Mouse (Mus musculus): ENCODE measurements around the gene Cct2. TPM values are rescaled to one million over a fixed set of nuclear protein-coding genes. Genes with fewer than 3 reads are reported as not detected.

The Cct2 gene
- polyA plus RNA-seq, 1 experiment from 2014 or later = 276 TPM

DNA sequence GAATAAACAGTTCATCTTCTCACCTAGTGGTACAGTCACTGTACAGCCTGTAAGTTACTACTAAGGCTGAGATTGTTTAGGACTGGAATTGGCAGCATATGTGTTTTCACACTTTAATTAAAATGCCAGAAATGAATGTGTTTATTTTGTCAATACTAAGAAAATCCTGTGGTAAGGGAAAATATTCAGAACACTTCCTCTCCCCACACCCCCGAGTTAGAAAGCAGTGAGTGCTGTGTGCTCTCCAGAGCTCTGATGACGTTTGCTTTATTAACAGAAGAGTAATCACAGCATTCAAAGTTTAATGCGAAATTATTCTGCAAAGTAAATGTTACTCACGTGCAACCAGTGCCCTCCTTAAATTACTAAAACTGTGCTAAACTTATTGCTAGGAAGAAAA lies 26.0 kb upstream of the Cct2 start:
- no peaks in the 10 kb centered on the region for H3K27me3 ChIP-seq
- no peak overlapping the region for H3K4me3 ChIP-seq
- H3K4me1 ChIP-seq (replicated peaks) = peaks cover 12% of the 10 kb centered on the region
- ATAC-seq (ENCODE audit: low FRiP score) = no peak
- no peak overlapping the region for H3K27ac ChIP-seq
- no peak overlapping the region for H3K9ac ChIP-seq
- no peak overlapping the region for H3K4me2 ChIP-seq
- H3K36me3 ChIP-seq = peaks cover 2% of the 10 kb centered on the region
- H3K9me3 ChIP-seq = no peaks in the 10 kb centered on the region
- 82% methylated on average over 4 of the region's 4 CpGs for WGBS

DNA sequence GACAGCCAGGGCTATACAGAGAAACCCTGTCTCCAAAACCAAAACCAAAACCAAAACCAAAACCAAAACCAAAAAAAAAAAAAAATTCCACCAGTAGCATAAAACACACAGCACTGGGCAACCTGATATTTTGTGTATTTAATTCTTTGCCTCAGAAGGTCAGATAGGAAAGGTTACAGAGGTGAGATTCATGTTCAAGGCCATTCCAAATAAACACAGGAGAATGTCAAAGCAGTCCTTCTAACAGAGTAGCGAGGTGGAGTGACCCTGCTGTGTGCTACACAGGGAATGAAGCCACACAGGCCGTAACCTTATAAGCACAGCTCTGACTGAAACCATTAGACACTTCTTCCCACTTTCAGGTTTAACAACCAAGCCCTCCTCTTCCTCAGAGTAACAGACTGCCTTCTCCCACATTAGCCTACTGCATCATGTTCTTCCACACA lies 18.3 kb upstream of the Cct2 start:
- Histone ChIP-seq H3K4me1 (replicated peaks) (no peaks in the 10 kb centered on the region), H3K27me3 (no peaks in the 10 kb centered on the region), H3K36me3 (peaks cover 47% of the 10 kb centered on the region), H3K9ac (no peak overlapping the region), H3K27ac (no peak overlapping the region), H3K4me2 (no peak overlapping the region), H3K9me3 (no peaks in the 10 kb centered on the region), H3K4me3 (no peak overlapping the region)
- WGBS = 84% methylated on average over 2 of the region's 2 CpGs
- ATAC-seq (ENCODE audit: low FRiP score) = no peak

DNA sequence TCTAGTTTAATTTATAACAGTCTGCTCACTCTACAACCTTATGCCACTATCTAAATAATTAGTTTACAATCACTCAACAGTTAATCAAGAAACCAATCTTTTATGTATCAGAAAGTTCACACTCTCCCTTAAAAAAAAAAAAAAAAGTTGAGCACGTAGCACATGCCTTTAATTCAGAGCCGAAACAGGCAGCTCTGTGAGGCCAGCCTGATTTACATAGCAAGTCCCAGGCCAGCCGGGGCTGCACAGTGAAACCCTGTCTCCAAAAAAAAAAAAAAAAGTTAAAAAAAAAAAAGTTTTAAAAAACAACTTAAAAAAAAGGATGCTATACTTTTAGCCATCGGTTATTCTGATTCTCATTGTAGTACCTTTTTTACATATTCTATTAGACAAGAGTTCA lies 17.7 kb upstream of the Cct2 start:
- Histone ChIP-seq H3K4me2 (no peak overlapping the region), H3K4me1 (replicated peaks) (no peaks in the 10 kb centered on the region), H3K9ac (no peak overlapping the region), H3K9me3 (no peaks in the 10 kb centered on the region), H3K27ac (no peak overlapping the region), H3K36me3 (peaks cover 53% of the 10 kb centered on the region), H3K27me3 (no peaks in the 10 kb centered on the region), H3K4me3 (no peak overlapping the region)
- WGBS = 83% methylated on average over 4 of the region's 4 CpGs
- no peak for ATAC-seq (ENCODE audit: low FRiP score)

DNA sequence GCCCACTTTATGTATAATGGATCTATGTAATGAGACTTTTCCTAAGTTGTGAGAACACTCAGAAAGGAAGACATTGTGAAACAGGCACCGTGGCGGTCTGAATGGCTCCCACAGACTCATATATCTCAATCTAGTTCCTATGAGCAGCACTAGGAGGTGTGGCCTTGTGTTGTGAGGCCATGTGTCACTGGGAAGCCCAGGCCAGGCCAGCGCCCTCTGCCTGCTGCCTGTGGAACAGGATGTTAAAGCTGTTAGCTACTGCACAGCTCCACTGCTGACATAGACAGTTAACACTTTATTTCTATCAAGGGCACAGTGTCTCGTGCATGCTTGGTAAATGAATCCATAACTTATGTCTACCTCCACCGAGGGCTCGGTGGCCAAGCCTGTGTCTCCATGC lies 14.7 kb upstream of the Cct2 start:
- H3K27ac ChIP-seq = no peak overlapping the region
- 73% methylated on average over 6 of the region's 6 CpGs for WGBS
- H3K27me3 ChIP-seq = no peaks in the 10 kb centered on the region
- no peaks in the 10 kb centered on the region for H3K9me3 ChIP-seq
- H3K4me2 ChIP-seq = no peak overlapping the region
- no peaks in the 10 kb centered on the region for H3K4me1 ChIP-seq (replicated peaks)
- peaks cover 63% of the 10 kb centered on the region for H3K36me3 ChIP-seq
- no peak overlapping the region for H3K9ac ChIP-seq
- no peak overlapping the region for H3K4me3 ChIP-seq
- 0 out of 2 replicates have a peak, but pooled peaks have one; percentile 21 for ATAC-seq (ENCODE audit: low FRiP score)

DNA sequence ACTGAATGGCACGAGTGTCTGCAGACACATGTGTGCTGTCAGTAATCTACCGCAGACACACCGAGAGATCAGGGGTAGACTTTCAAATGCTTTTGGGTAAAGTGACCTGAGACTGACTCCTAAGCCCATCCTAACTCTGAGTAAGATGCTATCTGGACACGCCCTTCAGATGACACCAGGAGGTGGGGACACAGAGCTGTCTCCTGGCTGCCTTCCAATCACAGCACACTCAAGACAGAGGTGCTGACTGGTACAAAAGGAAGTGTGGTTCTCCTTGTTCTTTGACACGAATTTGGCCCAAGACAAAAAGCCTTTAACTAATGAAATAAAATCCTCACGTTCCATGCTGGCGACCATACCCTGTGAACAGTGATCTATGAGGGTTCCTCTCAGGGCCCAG lies 9.6 kb upstream of the Cct2 start:
- Histone ChIP-seq H3K27me3 (no peaks in the 10 kb centered on the region), H3K9me3 (no peaks in the 10 kb centered on the region), H3K4me1 (replicated peaks) (no peaks in the 10 kb centered on the region), H3K27ac (no peak overlapping the region), H3K4me2 (no peak overlapping the region), H3K36me3 (peaks cover 61% of the 10 kb centered on the region), H3K4me3 (no peak overlapping the region), H3K9ac (no peak overlapping the region)
- no peak for ATAC-seq (ENCODE audit: low FRiP score)
- 83% methylated on average over 7 of the region's 7 CpGs for WGBS

DNA sequence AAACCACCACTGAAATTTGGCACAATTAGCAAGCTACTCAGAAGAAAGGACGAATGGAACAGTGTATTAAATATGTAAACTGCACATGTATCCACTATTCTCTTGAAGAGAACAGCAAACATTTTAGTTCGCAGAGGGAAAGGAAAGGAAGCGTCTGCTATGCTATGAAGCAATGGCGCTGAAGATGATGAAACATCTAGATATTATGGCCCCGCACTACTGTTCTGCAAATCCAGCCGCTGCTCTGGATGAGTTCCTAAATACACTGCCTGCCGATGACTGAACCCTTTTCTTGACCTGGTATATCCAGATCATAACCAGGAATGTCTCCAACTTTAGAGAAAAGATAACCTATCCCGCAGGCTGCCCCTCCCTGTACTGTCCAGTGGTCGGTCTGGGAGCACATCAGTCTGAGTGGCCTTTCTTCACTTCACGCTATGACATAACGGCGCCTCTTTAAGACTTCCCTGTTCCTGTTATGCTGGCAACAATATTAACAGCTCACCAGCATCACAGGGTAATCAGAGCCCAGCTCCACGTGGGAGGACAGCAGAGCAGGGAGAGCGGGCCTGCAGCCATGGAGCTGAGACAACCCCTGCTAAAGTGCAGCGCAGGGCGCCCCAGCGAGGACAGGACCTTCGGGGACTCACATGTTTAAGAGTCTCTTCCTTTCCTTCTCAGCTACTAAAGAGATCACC lies 8.7 kb upstream of the Cct2 start:
- no peak for ATAC-seq (ENCODE audit: low FRiP score)
- WGBS = 94% methylated on average over 18 of the region's 18 CpGs
- Histone ChIP-seq H3K9ac (no peak overlapping the region), H3K4me1 (replicated peaks) (no peaks in the 10 kb centered on the region), H3K4me2 (no peak overlapping the region), H3K4me3 (no peak overlapping the region), H3K27ac (no peak overlapping the region), H3K36me3 (peaks cover 56% of the 10 kb centered on the region), H3K9me3 (no peaks in the 10 kb centered on the region), H3K27me3 (no peaks in the 10 kb centered on the region)

DNA sequence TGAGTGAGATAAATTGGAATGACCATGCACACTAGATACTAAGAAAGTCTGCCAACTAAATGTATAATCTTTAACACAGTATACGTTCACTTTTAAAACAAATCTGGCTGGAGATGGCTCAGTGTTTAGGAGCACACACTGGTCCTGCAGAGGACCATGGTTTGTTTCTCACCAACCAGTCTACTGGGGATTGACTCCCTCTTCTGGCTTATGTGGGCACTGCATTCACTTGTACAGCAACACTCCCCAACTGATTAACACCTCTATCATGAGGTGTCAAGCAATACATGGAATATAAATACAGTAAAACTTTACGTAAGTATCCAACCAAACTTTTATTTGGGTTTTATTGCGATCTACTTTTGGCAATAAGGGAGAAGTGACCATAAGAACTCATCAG lies 5.5 kb upstream of the Cct2 start:
- WGBS = over 99% methylated on average over 3 of the region's 3 CpGs
- H3K9me3 ChIP-seq = no peaks in the 10 kb centered on the region
- H3K4me2 ChIP-seq = no peak overlapping the region
- H3K9ac ChIP-seq = no peak overlapping the region
- H3K4me3 ChIP-seq = no peak overlapping the region
- no peaks in the 10 kb centered on the region for H3K4me1 ChIP-seq (replicated peaks)
- ATAC-seq (ENCODE audit: low FRiP score) = no peak
- H3K27ac ChIP-seq = no peak overlapping the region
- H3K27me3 ChIP-seq = no peaks in the 10 kb centered on the region
- peaks cover 34% of the 10 kb centered on the region for H3K36me3 ChIP-seq

DNA sequence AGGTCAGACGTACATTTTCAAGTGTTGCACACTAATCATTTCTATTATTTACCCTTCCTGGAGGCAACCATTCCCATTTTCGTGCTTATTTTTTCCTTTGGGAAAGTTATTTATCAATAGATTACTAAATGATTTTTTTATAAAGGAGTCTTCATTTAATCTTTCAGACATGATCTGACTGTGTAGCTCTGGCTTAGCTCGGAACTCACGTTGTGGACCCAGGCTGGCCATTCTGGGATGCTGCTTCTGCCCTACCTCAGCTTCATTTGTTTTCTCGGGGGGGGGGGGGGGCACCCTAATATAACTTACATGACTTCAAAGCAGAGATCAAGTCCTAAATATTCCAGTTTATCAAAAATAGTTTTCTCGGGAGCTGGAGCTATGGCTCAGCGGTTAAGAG lies 462 bp upstream of the Cct2 start:
- no peaks in the 10 kb centered on the region for H3K27me3 ChIP-seq
- no peaks in the 10 kb centered on the region for H3K9me3 ChIP-seq
- peaks cover 16% of the 10 kb centered on the region for H3K4me1 ChIP-seq (replicated peaks)

DNA sequence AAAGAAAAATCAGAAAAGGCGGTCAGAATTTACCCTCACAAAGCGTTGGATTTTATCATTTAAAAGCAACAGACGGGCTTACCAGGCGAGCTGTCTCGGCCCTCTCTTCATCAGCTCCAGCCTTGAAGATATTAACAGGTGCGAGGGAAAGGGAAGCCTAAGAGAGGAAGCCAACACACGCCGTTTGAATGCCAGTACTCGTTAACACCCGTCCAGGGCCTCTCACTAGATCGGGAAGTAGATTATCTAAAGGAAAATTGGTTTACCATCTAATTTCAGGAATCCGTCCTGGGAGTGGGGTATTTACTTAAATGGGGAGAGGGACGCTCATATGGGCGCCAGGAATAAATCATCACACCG lies 740 bp downstream of the Cct2 start:
- H3K4me3 ChIP-seq = peak overlapping the region; percentile 94
- peaks cover 42% of the 10 kb centered on the region for H3K36me3 ChIP-seq
- H3K9ac ChIP-seq = peak overlapping the region; percentile 87
- peaks cover 22% of the 10 kb centered on the region for H3K4me1 ChIP-seq (replicated peaks)
- no peaks in the 10 kb centered on the region for H3K27me3 ChIP-seq
- peak overlapping the region; percentile 91 for H3K27ac ChIP-seq
- 4% methylated on average over 15 of the region's 15 CpGs for WGBS
- peak; percentile 1; the same call in 1 of the 2 replicates for ATAC-seq (ENCODE audit: low FRiP score)
- peak overlapping the region; percentile 72 for H3K4me2 ChIP-seq
- no peaks in the 10 kb centered on the region for H3K9me3 ChIP-seq

More for the DNA sequence above, 462 bp upstream of the Cct2 start:
- H3K4me2 ChIP-seq = peak overlapping the region; percentile 72
- WGBS = 9% methylated on average over 7 of the region's 7 CpGs
- ATAC-seq (ENCODE audit: low FRiP score) = peak; percentile 62
- peak overlapping the region; percentile 86 for H3K27ac ChIP-seq
- peaks cover 31% of the 10 kb centered on the region for H3K36me3 ChIP-seq
- peak overlapping the region; percentile 94 for H3K4me3 ChIP-seq
- H3K9ac ChIP-seq = peak overlapping the region; percentile 58; the same call in 1 of the 2 replicates

DNA sequence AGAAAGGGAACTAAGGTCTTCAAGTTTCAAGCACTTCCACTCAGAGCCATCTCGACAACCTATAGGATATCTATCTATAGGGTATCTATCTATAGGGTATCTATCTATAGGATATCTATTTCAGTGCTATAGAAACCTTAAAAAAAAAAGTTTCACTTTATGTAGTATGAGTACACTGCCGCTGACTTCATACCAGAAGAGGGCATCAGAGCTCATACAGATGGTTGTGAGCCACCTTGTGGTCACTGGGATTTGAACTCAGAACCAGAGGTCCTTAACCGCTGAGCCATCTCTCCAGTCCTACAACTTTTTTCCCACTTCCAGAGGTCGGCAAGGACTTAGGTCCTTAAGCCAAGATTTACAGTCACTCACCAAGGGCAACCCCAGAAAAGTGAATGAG lies 7.9 kb downstream of the Cct2 start:
- no peak for ATAC-seq (ENCODE audit: low FRiP score)

DNA sequence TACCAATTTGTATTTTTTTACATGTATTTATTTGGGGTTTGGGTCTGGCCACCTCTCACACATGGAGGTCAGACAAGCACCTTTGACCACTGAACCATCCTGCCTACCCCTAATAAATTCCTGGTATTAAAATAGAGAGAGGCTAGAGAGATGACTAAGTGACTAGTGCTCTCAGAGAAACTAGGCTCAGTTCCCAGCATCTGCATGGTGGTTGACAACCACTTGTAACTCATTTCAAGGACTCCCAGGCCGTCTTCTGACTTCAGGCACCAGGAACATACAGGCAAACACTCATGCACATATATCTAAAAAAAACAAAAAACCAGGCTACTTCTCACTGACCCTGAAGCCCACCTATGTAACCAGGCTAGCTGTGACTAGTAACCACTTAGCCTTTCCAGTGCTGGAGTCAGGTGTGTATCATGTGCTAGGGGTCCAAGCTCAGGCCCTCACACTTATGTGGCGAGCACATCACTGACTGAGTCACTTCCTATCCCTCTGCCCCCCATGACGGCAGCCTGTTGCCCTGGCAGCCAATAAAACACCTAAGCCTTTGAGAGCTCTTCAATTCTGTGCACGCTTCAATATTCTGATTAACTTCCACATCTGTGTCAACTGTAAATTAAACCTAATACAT lies 13.5 kb downstream of the Cct2 start:
- no peaks in the 10 kb centered on the region; the same call in 1 of the 2 replicates for H3K27me3 ChIP-seq
- peaks cover 12% of the 10 kb centered on the region; the same call in 1 of the 2 replicates for H3K4me1 ChIP-seq (replicated peaks)
- H3K9me3 ChIP-seq = no peaks in the 10 kb centered on the region
- no peak overlapping the region for H3K4me3 ChIP-seq
- WGBS = 87% methylated on average over 4 of the region's 4 CpGs
- no peak overlapping the region for H3K27ac ChIP-seq
- ATAC-seq (ENCODE audit: low FRiP score) = no peak
- H3K36me3 ChIP-seq = peaks cover 65% of the 10 kb centered on the region
- no peak overlapping the region for H3K9ac ChIP-seq
- no peak overlapping the region for H3K4me2 ChIP-seq

More for the DNA sequence above, 7.9 kb downstream of the Cct2 start:
- Histone ChIP-seq H3K4me2 (no peak overlapping the region), H3K27me3 (no peaks in the 10 kb centered on the region), H3K4me1 (replicated peaks) (peaks cover 16% of the 10 kb centered on the region), H3K9ac (no peak overlapping the region), H3K4me3 (no peak overlapping the region), H3K9me3 (no peaks in the 10 kb centered on the region), H3K27ac (no peak overlapping the region), H3K36me3 (peaks cover 98% of the 10 kb centered on the region)
- WGBS = 95% methylated on average over 4 of the region's 4 CpGs

DNA sequence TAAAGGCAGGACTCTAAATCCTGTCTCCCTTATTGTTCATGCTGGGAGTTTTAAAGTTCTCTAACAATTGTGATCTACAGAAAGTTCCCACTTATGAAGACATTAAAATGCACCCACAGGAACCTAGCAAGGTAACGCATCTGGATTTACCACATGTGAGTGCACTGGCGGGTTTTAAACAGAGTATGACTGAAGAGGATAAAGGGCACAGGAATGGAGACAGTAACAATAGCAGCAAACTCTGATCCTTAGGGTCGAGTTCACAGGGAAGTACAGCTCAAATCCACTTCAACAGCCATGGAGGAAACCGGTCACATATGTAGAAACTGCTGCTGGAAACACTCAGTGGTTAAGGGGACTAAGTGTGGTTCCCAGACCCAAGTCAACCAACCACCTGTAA lies 14.4 kb downstream of the Cct2 start:
- Histone ChIP-seq H3K4me1 (replicated peaks) (peaks cover 12% of the 10 kb centered on the region; the same call in 1 of the 2 replicates), H3K4me3 (no peak overlapping the region), H3K9me3 (no peaks in the 10 kb centered on the region), H3K36me3 (peaks cover 57% of the 10 kb centered on the region), H3K9ac (no peak overlapping the region), H3K4me2 (no peak overlapping the region), H3K27me3 (no peaks in the 10 kb centered on the region; the same call in 1 of the 2 replicates), H3K27ac (no peak overlapping the region)
- no peak for ATAC-seq (ENCODE audit: low FRiP score)
- 78% methylated on average over 4 of the region's 4 CpGs for WGBS

Data from hindbrain, embryonic 13.5 days (tissue).